Mouse (Mus musculus): ENCODE data around the gene Adarb1.

GRCm38 (mm10) chr10:77464181-77464936 lies 46.3 kb upstream of the Adarb1 start:
- TF ChIP-seq CTCF (IDR thresholded peaks at IDR 0.05; ENCODE audit: low read depth) (no peak), EP300 (IDR thresholded peaks at IDR 0.05; ENCODE audit: low read depth) (no peak)

Measured in liver, embryonic 14.5 days (tissue).